Mouse (Mus musculus) retina, postnatal 7 days (tissue): ENCODE measurements at regions not wholly inside any gene's neighbourhood (a gene's known extent, or its start where the extent isn't known, plus 50 kb on each side); places are given as distances from the start of the nearest gene placed in this dataset.

Source experiments
- DNase-seq: peaks from one replicate; pipeline ENCODE4 v3.0.0-alpha.2; 2012; ENCODE audit warnings: low read depth, low spot score

DNA sequence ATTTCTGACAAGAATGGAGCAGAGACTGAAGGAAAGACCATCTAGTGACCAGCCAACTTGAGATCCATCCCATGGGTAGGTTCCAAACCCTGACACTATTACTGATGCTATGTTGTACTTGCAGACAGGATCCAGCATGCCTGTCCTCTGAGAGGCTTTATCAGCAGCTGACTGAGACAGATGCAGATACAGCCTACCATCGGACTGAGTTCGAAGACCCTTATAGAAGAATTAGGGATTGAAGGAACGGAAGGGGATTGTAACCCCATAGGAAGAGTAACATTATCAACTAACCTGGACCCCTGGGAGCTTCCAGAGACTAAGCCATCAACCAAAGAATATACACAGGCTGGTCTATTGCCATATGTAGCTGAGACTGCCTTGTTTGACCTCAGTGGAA lies 183.1 kb upstream of the Adcy2 start:
- DNase-seq, result no peak

DNA sequence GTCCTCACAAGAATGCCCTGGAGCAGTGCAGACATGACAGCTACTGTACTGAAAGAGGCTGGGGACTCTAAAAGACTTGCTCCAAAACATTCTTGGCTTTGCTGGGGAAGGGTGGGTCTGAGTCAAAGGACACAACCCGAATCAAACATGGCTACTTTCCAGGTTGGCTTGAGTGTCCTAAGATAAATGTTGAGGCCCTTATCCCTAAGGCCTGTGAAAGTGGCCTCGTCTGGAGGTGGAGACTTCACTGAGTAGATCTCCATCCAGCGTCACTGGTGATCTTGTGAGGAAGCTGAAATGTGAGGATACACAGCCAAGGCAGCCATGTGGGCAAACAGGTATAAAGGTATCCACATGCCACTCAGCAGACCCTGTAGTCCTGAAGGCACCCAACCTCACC lies 191.3 kb upstream of the Adcy2 start:
- DNase-seq, result no peak

DNA sequence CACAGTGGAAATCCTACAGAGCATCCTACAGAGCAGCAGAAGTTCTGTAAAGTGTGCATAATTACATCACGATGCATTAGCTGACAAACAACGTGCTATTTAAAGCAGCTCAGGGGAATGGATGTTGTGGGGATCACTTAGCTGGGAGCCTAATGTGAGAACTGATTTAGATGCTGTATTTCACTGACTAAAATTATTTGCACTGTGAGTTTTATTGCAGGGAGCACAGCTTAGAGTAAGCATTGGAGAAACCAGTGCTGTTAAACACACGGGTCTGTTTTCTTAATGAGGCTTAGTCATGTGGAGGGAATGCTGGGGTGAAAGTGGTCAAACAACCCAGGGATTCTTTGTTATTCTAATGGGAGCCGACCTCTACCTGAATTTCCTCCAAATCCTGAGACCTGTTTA lies 197.1 kb upstream of the Adcy2 start:
- DNase-seq, result no peak

DNA sequence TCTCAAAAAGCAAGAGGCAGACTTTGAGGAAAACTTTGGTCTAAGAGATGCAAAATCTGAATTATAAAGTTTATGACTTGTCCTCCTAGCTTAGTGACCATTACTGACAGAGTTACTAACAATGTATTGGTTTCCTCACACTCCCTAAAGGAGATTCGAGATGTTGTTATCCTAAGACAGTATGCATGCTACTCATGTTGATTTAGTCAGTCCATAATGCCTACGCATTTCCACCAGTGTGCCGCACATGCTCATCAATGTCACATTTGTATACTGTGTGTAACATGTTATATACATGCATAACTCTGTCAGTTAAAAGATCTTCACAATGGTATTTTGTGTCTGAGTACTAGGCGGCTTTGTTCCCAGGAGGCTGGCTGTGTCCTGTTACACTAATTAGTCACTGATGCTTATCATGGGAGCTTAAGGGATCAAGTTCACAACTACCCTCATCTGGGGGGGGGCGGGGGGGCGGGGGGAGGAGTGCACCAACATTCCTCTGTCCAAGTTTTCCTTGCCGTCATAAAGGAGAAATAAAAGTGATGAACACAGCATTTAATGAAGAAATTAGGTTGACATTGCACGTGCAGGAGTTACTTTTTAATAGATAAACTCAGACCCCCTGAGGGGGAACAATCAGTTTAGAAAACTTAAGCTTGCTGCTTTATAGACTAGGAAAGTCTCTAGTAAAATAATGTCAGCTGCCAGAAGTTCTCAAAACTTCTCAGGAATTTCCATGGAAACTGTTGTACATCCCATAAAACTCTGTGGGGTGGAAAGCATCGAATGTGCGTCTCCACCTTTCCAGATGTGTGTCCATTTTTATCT lies 208.6 kb upstream of the Adcy2 start:
- DNase-seq, result no peak

DNA sequence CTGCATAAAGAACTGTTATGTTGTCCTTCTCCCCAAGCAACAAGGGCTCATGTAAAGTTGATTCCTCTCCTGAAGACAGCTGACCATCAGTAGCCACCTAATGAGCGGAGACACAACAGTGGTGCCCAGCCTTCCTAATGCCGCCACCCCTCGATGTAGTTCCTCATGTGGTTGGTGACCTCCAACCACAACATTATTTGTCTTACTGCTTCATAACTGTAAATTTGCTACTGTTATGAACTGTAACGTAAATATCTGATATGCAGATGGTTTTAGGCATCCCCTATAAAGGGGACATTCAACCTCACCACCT lies 209.2 kb upstream of the Adcy2 start:
- no peak for DNase-seq

DNA sequence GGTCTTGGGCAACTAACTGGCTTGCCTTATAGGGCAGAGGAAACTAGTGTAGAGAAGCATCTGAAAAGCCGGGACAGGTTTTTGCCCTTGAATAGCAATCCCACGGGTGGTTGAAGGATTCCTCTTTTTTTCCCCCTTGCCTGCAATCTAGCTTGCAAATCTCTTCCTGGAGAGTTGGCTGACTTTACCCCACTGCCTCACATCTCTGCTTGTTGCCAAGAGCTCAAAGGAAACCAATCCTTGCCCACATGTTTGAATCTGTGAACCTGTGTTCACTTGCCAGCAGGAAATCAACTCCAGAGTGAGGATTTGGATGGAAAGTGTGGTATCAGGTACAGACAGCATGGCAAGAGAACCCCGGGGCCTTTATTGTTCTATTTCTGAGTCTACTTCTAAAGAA lies 217.2 kb upstream of the Adcy2 start:
- no peak for DNase-seq

DNA sequence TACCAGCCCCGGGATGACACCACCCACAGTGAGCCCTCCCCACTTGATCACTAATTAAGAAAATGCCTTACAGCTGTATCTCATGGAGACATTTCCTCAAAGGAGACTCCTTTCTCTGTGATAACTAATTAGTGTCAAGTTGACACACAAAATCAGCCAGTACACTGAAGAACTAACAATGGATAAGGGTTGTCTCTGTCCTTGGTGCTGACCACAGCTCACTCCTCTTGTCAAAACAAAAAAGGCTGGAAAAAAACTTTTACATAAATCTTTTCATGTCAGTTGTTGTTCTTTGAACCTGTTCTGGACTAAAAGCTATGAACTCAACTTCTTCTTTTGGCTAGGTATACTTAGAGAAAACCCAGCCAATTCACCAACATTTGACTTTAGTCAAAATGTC lies 221.1 kb upstream of the Adcy2 start:
- DNase-seq, result no peak

DNA sequence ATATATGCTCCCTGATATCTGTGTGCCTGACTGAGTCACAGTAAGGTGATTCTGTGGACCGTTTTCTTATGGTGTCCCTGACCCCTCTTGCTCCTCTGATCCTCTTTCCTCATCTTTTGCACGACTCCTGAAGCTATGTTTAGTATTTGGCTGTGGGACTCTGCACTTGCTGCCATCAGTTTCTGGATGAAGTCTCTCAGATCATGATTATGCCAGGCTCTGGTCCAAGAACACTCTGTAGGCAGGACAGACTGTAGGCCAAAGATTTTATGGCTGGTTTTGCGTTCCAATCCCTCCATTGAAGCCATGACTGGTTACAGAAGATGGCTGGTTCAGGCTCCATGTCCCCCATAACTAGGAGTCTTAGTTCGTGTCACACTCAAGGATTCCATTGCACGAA lies 227.2 kb upstream of the Adcy2 start:
- DNase-seq, result no peak

DNA sequence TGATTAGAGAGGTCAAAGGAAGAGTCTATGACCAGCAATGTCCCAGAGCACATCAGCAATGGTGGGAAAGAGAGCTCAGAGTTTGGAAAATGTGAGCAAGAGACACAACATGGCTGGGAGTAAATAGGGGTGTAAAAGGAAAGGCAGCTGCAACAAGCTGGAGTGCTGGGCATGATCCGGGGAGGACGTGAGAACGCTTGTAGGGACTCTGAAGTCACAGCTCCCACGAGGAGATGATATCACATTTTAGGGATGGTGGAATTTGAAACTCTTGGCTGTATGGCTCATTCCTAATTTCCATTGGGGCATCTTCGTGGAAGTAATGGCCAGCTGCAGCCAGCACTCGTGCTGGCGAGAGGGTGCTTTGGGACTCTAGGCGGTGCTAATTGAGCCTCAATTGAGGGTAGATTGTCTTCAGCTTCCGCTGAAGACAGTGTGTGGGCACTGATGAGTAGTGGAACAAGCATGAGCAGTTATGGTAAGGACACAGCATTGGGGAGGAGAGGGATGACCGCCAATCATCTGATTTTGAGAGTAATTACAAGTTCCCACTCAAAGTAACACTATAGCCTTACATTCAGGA lies 231.1 kb upstream of the Adcy2 start:
- DNase-seq, result no peak

DNA sequence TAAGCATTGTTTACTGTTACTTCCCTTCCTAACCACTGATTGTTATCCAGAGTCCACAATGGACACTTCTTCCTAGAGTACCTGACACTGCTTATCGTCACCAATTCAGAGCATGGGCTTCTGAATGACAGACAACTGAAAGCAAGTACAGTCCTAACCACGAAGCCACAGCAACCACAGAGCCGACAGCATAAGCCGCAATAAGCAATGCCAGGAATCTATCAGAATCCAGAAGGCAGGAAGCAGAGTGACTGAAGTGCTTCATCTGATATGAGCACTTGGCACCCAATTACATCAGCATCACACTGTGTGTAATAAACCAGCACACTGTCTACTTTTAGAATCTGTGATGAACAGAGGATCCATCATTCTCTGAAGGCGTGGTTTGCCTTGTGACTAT lies 237.0 kb upstream of the Adcy2 start:
- DNase-seq, result no peak

DNA sequence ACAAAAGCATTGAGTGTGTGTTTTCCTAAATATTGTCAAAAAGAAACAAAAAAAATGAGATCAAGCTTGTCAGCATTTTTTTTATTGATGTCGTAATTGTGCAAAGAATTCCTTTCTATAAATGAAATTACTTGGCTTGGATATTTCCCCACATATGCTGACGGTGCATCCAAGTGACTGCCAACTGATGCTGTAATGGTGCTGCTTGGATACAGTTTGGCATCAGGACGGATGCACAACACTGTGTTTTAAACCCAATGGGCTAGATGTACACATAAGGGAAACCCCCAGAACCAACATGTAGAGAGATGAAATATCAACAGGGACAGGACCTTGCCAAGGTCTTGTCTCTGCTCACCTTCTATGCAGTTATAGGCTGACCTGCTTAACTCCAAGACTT lies 238.6 kb upstream of the Adcy2 start:
- no peak for DNase-seq

DNA sequence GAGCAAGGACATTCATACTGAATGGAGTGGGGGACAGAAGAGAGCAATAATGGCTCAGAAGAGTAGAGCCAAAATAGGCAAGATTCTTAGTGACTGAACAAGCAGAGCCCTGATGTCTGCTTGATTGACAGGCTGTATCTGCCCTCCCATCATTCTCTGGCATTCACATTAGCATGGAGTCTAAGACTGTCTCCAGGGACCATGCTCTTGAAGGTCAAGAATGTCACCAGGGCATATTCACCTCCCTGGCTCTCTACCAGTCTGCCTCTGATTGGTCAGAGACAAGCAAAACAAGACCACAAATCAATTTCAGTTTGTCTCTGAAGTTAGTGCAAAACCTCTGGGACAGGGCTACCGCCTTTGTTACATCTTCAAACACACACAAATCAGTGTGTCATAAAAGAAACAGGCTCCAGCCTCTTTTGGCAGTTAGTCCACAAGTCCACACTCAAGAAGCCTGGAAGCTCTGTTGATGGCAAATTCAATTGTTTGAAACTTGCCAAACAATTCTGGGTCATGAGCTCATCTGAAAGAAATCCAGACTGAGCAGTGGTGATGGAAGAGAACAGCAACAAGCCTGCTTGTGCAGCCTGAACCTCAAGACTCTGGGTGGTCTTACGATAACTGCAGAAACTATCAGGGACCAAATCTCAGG lies 240.0 kb upstream of the Adcy2 start:
- no peak for DNase-seq

DNA sequence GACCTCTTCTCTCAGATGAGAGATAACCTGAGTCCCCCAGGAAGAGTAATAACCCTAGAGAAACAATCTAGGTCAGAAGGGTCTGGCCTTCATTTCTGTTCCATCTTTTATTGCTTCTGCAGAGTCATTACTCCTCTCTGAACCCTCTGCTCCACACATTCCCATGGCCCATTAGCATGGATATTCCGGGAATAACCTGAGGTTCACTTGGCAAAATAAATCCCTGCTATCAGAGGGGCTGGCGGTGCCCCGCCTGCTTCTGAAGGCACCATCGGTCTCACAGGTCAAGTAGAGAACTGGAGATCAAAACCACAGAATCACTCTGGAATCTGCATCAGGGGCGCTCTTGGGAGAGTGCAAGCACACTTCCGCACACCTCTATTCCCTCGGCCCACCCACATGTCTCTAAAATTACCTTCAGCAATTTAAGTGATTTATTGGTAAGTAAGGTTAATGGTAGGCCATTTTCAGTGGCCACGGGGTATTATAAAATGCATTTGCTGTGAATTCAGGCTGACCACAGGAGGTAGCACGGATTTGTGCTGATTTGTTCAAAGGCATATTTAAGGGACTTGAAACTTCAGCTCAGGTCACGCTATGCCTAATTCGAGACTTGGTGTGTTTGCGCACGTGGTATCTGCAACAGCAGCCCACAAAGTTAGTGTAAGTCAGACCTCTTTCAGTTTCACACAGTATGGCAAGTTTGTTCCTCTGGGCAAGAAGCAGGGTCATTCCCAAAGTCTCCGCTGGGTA lies 243.4 kb upstream of the Adcy2 start:
- DNase-seq, result no peak

DNA sequence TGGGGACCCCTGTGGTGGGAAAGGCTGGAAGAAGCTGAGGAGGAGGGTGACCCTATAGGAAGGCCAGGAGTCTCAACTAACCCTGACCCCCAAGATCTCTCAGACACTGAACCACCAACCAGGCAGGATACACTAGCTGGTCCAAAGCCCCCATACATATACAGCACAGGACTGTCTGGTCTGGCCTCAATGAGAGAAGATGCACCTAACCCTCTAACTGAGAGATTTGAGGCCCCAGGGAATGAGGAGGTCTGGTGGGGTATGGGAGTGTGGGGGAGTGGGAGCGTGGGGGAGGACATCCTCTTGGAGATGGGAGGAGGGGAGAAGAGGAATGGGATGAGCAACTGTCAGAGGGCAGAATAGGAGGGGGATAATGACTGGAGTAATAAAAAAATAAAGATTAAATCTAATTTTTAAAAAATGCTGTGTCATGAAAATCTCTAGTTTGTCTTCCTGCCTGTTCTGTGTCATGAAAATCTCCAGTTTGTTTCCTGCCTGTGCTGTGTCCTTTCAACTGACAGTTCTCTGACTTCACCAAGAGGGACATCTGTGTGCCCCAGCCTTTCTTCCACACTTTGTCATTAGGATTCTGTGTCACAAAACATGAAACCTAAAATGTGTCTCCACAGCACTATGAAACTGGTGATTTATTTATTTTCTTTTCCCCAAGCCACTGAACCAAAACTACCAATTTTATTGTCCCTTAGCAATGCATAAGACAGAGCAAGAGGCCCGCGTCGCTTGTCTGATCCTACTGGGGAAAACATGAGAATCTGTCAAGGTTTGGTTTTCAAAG lies 251.2 kb upstream of the Adcy2 start:
- no peak for DNase-seq

DNA sequence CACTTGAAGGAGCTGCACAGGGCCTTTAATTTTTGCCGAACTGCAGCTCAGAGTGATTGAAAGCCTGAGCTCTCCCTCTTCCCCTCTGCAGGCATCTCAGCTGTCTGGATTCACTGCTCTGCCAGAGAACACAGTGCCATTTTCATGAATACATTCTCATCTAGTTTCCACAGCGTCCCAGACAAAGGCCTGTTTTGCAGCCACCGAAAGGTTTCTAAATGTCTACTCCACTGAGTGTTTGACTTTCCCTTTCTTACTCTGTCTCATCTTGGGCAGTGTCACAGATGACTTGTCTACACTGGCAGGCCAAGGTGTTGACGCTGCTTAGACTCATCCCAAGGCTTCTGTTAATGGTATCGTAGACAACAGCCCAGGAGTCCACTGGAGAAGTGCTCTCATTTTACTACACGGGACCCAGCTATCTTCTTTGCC lies 251.8 kb upstream of the Adcy2 start:
- DNase-seq, result no peak

DNA sequence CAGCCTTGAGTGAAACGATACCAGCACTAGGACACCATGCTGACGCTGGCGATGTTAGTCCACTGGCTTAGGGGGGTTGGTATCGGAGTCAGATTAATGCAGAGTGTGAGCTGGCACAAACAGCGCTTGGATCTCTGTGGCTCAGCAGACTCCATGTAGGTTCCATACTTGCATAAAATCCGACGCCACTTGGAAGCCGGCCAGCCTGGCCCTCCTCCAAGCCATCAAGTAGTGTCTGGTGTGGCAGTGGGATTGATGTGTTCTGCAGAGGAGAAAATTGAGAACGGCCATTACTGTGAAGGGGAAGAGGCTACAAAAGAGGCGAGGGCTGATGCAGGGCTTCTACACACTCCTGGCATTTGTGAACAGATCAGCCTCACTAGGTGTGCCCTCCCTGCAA lies 253.0 kb upstream of the Adcy2 start:
- peak; percentile 13 for DNase-seq

DNA sequence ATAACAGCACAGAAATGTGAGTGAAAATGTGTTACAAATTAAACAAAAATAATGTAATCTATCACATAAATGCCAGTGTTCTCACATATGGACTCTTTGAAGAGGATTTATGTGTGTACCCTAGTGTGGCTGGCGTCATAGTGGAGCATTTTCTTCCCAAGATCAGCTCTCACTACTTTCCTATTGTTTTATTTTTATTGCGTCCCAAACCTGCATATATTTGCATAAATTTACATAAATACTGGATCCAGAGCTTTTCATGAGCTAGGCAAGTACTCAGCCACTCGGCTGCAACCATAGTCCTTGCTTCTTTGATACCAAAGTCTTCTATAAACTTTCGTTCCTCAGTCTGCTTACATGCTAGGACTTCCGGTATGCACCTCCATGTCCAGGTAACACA lies 261.1 kb upstream of the Adcy2 start:
- no peak for DNase-seq

DNA sequence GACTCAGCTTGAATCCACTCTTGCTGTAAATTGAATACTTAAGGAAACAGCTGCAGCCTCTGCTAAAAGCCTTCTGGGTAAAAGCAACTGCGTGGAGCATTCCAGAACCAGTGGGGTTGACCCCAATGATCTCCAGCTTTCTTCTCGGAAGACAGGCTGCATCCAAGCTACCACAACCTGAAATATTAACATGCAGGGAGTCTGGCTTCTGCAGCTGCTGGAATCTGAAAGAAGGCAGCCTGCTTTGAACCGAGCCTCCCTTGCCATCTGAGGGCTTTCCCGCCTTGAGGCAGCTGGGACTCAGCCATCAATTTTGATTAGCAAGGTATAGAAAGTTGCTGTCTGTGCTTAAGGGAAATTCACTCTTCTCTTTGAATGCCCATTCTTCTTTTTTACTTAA lies 261.6 kb upstream of the Adcy2 start:
- DNase-seq, result no peak

DNA sequence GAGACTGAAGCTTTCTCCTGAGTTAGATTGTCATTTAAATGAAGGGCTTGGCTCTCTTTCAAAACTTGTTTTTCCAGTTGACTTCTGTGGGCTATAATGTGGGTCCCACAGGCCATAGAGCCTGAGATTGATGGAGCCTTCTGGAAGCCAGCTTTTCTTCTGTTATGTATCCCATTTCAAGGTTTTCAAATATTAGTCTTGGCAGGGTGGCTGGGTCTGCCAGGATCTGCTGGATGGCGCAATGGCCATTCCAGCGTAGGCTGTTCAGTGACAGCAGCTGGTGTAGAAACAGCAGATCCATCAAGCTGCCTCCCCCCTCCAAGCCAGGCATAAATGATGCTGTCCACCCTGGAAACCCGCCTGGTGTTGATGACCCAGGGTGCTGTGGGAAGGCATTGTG lies 264.4 kb upstream of the Adcy2 start:
- DNase-seq, result no peak

DNA sequence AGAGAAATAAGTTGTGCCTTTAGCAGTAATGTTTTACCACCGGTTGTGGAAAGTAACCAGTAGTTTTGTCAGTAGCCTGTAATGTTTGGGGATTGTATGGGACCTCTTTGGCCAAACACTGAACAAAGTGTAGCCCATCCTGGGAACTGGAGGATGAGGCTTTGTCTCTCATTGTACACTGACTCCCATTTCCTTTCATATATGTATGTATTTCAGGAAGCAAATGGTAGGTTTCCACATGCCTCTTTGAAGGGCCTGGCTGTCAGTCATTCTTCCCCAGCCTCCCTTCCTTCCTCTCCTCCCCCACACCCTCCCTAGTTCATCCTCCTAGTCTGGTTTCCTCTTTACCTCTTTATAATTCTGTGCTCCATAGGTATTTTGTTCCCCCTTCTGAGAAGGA lies 266.7 kb upstream of the Adcy2 start:
- DNase-seq, result no peak

DNA sequence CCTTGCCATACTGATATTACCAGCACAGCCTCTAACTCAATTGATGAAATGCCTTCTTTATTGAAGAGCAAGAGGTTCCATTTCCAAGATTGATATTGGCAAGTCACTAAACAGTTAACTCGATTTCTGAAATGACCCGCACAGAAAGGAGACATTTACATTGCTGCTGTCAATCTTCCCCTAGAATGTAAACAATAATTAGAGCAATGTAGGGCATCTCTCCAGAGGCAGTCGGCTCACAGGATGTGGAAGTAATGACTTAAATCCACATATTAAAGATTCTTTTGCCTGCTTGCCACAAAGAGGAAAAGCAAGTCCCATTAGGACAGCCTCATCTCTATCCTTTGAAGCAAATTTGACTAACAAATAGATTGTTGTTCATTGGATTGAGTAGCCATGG lies 261.0 kb upstream of the Nsun2 start:
- DNase-seq, result no peak

DNA sequence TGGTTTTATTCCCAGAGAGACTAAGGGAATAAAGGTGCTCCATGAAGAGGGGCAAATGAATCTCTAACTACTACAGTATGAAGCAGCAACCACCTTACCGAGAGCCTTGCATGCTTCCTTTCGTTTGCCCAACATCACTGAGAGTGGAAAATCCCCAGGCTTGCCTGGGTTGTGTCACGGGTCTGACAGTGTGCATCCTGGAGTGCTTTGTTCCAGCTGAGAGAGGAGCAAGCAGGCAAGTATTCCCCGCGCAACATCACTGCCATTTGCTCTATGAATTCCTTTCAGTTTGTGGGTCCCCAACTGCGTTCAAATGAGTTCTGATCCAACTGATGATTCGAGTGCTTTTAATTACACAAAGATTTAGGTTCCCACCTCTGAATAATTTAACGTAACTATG lies 253.9 kb upstream of the Nsun2 start:
- DNase-seq, result no peak
